Mouse (Mus musculus): ENCODE data around the gene Hip1. TPM values are rescaled to one million over a fixed set of nuclear protein-coding genes. Genes with fewer than 3 reads are reported as not detected.

Gene Hip1
- polyA plus RNA-seq, 1 experiment from 2014 or later = 32.7 TPM

DNA sequence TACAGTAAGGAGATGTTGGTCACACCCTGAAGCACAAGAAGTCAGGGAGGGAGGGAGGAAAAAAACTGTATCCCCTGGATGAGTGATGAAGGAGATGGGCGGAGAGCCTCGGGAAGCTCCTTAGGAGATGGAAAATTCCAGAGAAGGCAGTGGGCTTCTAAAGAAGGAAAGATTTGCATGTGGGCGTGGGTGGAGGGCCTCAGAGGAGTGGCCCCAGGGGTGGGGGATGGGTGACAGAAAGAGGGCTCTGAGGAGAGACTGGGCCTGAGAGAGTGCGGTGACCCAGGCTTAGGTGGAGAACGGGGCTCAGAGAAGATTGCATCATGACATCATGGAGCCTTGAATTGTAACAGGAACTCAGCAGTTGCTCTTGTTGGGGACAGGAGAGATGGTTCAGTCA lies 39.5 kb downstream of the Hip1 start:
- Histone ChIP-seq H3K4me3 (ENCODE audit: low read depth, low read length) (no peak overlapping the region), H3K9me3 (ENCODE audit: control insufficient read depth, low read length) (no peaks in the 10 kb centered on the region), H3K4me2 (ENCODE audit: low read length) (no peak overlapping the region), H3K9ac (ENCODE audit: low read length) (no peak overlapping the region), H3K27me3 (replicated peaks; ENCODE audit: control insufficient read depth, insufficient read depth, low read length) (no peaks in the 10 kb centered on the region), H3K36me3 (ENCODE audit: control insufficient read depth, insufficient read depth, low read length) (no peaks in the 10 kb centered on the region), H3K4me1 (replicated peaks; ENCODE audit: control insufficient read depth, insufficient read depth, low read length) (no peaks in the 10 kb centered on the region), H3K27ac (ENCODE audit: low read depth) (no peak overlapping the region)
- DNase-seq (ENCODE audit: low spot score) (no peak), ATAC-seq (replicated peaks; ENCODE audit: low FRiP score, low TSS enrichment, low read depth) (no peak)
- WGBS = 63% methylated on average over 5 of the region's 5 CpGs

DNA sequence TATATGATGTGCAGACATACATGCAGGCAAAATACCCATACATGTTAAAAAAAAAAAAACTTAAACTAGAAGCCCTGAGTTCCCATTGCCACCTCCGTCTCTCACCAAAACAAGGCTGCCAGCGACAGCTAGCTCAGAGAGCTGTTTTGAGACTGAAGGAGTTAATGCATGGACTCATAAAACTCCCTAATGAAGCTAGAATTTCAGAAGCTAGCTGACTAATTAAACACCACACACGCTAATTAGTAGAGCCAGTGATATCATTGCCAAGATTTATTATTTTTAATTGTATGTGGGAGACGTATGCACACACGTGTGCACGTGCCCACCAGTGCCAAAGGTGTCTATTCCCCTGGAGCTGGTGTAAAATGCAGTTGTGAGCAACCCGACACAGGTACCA lies 42.0 kb downstream of the Hip1 start:
- Histone ChIP-seq H3K4me1 (replicated peaks; ENCODE audit: control insufficient read depth, insufficient read depth, low read length) (no peaks in the 10 kb centered on the region), H3K27ac (ENCODE audit: low read depth) (no peak overlapping the region), H3K36me3 (ENCODE audit: control insufficient read depth, insufficient read depth, low read length) (no peaks in the 10 kb centered on the region), H3K9me3 (ENCODE audit: control insufficient read depth, low read length) (no peaks in the 10 kb centered on the region), H3K4me3 (ENCODE audit: low read depth, low read length) (no peak overlapping the region), H3K27me3 (replicated peaks; ENCODE audit: control insufficient read depth, insufficient read depth, low read length) (no peaks in the 10 kb centered on the region), H3K9ac (ENCODE audit: low read length) (no peak overlapping the region), H3K4me2 (ENCODE audit: low read length) (no peak overlapping the region)
- 85% methylated on average over 7 of the region's 7 CpGs for WGBS
- DNase-seq (ENCODE audit: low spot score) (no peak), ATAC-seq (replicated peaks; ENCODE audit: low FRiP score, low TSS enrichment, low read depth) (no peak)

DNA sequence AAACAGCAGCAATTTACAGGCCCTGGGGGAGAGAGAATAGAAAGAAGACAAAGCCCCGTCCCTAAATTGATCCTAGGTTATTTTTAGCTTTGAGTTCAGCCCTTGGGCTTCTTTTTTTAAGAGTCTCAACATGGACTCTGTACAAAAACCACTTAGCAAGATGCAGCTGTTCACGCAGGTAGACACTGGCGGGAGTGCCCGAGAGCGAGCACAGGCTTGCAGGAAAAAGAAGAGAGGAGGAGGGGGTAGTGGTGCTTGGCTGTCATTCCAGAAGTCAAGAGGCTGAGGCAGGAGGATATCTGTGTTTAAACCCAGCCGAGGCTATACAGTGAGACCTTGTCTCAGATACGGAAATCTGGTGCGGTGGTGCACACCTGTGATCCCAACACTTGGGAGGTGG lies 42.9 kb downstream of the Hip1 start:
- Histone ChIP-seq H3K4me2 (ENCODE audit: low read length) (no peak overlapping the region), H3K36me3 (ENCODE audit: control insufficient read depth, insufficient read depth, low read length) (no peaks in the 10 kb centered on the region), H3K27ac (ENCODE audit: low read depth) (no peak overlapping the region), H3K9me3 (ENCODE audit: control insufficient read depth, low read length) (no peaks in the 10 kb centered on the region), H3K27me3 (replicated peaks; ENCODE audit: control insufficient read depth, insufficient read depth, low read length) (no peaks in the 10 kb centered on the region), H3K9ac (ENCODE audit: low read length) (no peak overlapping the region), H3K4me3 (ENCODE audit: low read depth, low read length) (no peak overlapping the region), H3K4me1 (replicated peaks; ENCODE audit: control insufficient read depth, insufficient read depth, low read length) (no peaks in the 10 kb centered on the region)
- no peak for DNase-seq (ENCODE audit: low spot score)
- WGBS = 77% methylated on average over 8 of the region's 8 CpGs
- ATAC-seq (replicated peaks; ENCODE audit: low FRiP score, low TSS enrichment, low read depth) = no peak

DNA sequence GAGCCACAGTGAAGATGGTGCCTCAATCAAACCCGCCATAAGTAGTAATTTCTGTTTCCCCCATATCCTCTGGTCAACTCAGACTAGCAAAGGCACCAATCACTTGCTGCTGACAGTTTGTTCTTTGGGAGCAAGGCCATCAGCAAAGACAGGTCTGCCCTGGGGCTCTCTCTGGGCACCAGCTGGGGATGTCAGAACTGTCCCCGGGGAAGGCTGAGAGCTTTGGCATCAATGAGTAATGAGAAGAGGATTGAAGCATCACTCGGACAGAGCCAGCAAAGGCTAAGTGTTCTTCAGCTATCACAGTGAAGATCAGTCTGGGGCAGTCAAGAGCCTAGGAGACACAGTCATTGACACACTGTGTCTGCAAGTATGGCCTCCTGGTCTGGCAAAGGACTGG lies 46.0 kb downstream of the Hip1 start:
- ATAC-seq (replicated peaks; ENCODE audit: low FRiP score, low TSS enrichment, low read depth) = no peak

DNA sequence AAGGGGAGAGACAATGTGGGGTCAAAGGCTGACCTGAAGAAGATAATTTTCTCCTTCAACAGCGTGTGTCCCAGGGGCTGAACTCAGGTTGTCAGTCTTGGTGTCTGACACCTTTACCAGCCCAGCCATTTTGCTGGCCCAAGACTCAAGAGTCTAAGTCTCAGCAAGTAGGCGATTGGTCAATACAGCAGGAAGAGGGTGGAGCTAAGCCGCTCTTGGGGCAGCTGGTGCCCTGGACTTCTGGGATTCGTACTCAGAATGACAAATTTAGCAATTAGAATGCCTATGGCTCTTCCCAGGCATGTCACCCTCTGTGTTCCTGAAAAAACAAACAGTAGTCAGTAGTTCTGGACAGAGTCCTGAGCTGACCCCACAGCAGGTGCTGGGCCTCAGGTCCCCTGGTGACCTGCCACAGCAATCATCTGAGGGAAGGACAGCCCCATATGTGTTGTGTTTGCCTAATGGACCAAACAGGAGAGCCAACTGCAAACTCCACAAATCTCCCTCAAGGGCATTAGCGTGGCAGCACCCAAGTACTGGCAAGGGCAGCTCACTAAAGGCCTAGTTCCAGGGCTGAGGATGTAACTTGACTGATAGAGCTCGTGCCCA lies 47.5 kb downstream of the Hip1 start:
- Histone ChIP-seq H3K27ac (ENCODE audit: low read depth) (no peak overlapping the region), H3K4me2 (ENCODE audit: low read length) (no peak overlapping the region), H3K9ac (ENCODE audit: low read length) (no peak overlapping the region), H3K4me3 (ENCODE audit: low read depth, low read length) (no peak overlapping the region), H3K4me1 (replicated peaks; ENCODE audit: control insufficient read depth, insufficient read depth, low read length) (no peaks in the 10 kb centered on the region), H3K27me3 (replicated peaks; ENCODE audit: control insufficient read depth, insufficient read depth, low read length) (no peaks in the 10 kb centered on the region), H3K9me3 (ENCODE audit: control insufficient read depth, low read length) (no peaks in the 10 kb centered on the region), H3K36me3 (ENCODE audit: control insufficient read depth, insufficient read depth, low read length) (no peaks in the 10 kb centered on the region)
- 80% methylated on average over 6 of the region's 6 CpGs for WGBS
- DNase-seq (ENCODE audit: low spot score) (no peak), ATAC-seq (replicated peaks; ENCODE audit: low FRiP score, low TSS enrichment, low read depth) (no peak)

More for the DNA sequence above, 46.0 kb downstream of the Hip1 start:
- no peaks in the 10 kb centered on the region for H3K9me3 ChIP-seq (ENCODE audit: control insufficient read depth, low read length)
- DNase-seq (ENCODE audit: low spot score) = no peak
- no peak overlapping the region for H3K9ac ChIP-seq (ENCODE audit: low read length)
- H3K4me3 ChIP-seq (ENCODE audit: low read depth, low read length) = no peak overlapping the region
- no peaks in the 10 kb centered on the region for H3K4me1 ChIP-seq (replicated peaks; ENCODE audit: control insufficient read depth, insufficient read depth, low read length)
- H3K36me3 ChIP-seq (ENCODE audit: control insufficient read depth, insufficient read depth, low read length) = no peaks in the 10 kb centered on the region
- H3K27ac ChIP-seq (ENCODE audit: low read depth) = no peak overlapping the region
- 63% methylated on average over 3 of the region's 3 CpGs for WGBS
- H3K4me2 ChIP-seq (ENCODE audit: low read length) = no peak overlapping the region
- no peaks in the 10 kb centered on the region for H3K27me3 ChIP-seq (replicated peaks; ENCODE audit: control insufficient read depth, insufficient read depth, low read length)

DNA sequence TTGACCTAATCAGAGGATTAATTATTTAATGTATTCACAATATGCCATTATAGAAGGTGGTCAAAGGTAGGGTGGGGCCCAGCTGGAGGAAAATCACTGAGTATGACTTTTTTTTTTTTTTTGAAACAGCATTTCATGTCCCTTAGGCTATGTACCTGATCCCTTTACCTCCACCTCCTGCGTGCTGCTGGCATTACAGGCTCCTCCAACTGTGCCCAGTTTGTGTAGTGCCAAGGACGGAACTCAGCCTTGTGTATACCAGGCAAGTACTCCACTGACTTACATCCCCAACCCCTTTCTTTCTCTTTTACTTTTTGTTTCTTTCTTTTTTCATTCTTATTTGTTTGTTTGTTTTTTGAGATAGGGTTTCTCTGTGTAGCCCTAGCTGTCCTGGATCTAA lies 48.4 kb downstream of the Hip1 start:
- H3K27ac ChIP-seq (ENCODE audit: low read depth) = no peak overlapping the region
- no peak overlapping the region for H3K9ac ChIP-seq (ENCODE audit: low read length)
- DNase-seq (ENCODE audit: low spot score) (no peak), ATAC-seq (replicated peaks; ENCODE audit: low FRiP score, low TSS enrichment, low read depth) (no peak)
- no peaks in the 10 kb centered on the region for H3K36me3 ChIP-seq (ENCODE audit: control insufficient read depth, insufficient read depth, low read length)
- WGBS = 93% methylated on average over 2 of the region's 2 CpGs
- no peaks in the 10 kb centered on the region for H3K27me3 ChIP-seq (replicated peaks; ENCODE audit: control insufficient read depth, insufficient read depth, low read length)
- no peaks in the 10 kb centered on the region for H3K9me3 ChIP-seq (ENCODE audit: control insufficient read depth, low read length)
- no peak overlapping the region for H3K4me2 ChIP-seq (ENCODE audit: low read length)
- H3K4me3 ChIP-seq (ENCODE audit: low read depth, low read length) = no peak overlapping the region
- H3K4me1 ChIP-seq (replicated peaks; ENCODE audit: control insufficient read depth, insufficient read depth, low read length) = no peaks in the 10 kb centered on the region

DNA sequence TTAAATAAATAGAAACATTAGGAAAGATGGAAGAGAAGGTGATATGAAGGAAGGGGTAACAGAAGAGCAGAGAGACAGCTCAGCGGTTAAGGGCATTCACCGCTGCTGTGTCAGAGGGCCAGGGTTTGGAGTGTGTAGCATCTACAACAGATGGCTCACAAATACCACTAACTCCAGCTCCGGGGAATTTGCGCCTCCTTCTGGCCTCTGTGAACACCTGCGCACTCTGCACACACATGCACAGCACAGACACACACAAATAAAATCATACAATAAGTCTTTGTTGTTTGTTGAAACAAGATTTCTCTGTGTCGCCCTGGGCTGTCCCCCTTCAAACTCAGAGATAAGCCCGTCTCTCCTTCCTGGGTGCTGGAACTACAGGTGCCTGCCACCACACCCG lies 49.4 kb downstream of the Hip1 start:
- H3K9me3 ChIP-seq (ENCODE audit: control insufficient read depth, low read length) = no peaks in the 10 kb centered on the region
- no peak overlapping the region for H3K4me2 ChIP-seq (ENCODE audit: low read length)
- no peaks in the 10 kb centered on the region for H3K4me1 ChIP-seq (replicated peaks; ENCODE audit: control insufficient read depth, insufficient read depth, low read length)
- no peak overlapping the region for H3K27ac ChIP-seq (ENCODE audit: low read depth)
- no peaks in the 10 kb centered on the region for H3K36me3 ChIP-seq (ENCODE audit: control insufficient read depth, insufficient read depth, low read length)
- no peak overlapping the region for H3K4me3 ChIP-seq (ENCODE audit: low read depth, low read length)
- H3K27me3 ChIP-seq (replicated peaks; ENCODE audit: control insufficient read depth, insufficient read depth, low read length) = no peaks in the 10 kb centered on the region
- WGBS = 92% methylated on average over 8 of the region's 8 CpGs
- ATAC-seq (replicated peaks; ENCODE audit: low FRiP score, low TSS enrichment, low read depth) (no peak), DNase-seq (ENCODE audit: low spot score) (no peak)
- no peak overlapping the region for H3K9ac ChIP-seq (ENCODE audit: low read length)

DNA sequence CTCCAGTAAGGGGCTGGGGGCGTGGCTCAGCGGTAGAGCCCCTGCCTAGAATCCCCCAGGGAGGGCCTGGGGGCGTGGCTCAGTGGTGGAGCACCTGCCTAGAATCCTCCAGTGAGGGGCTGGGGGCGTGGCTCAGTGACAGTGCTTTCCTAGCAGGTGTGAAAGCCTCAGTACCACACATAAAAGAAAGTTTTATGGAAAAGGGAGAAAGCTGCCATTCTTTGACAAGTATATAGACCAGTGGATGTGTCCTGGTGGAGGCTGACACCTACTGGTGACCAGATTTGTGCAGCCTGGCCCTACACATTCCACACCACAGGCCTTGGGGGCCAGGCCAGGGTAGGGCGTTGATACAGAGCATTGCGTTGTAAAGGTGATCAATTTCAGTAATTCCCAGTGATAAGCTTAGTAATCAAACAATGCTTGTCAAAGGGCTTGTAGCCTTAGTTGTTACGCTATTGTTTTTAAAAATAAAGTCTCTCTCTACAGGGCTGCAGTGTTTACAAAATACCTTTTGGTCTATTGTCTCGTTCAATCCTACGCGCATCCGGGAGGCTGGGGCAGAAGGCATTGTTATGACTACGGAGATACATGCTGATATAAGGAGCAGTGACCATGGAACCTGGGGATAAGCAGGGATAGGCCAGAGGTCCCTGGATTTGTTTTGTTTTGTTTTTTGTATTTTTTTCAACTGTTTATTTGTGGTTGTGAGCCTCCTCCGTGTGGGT lies 50.6 kb downstream of the Hip1 start:
- H3K9me3 ChIP-seq (ENCODE audit: control insufficient read depth, low read length) = no peaks in the 10 kb centered on the region
- DNase-seq (ENCODE audit: low spot score) = no peak
- H3K4me2 ChIP-seq (ENCODE audit: low read length) = no peak overlapping the region
- no peak overlapping the region for H3K4me3 ChIP-seq (ENCODE audit: low read depth, low read length)
- H3K9ac ChIP-seq (ENCODE audit: low read length) = no peak overlapping the region
- no peak overlapping the region for H3K27ac ChIP-seq (ENCODE audit: low read depth)
- ATAC-seq (replicated peaks; ENCODE audit: low FRiP score, low TSS enrichment, low read depth) = no peak
- H3K36me3 ChIP-seq (ENCODE audit: control insufficient read depth, insufficient read depth, low read length) = no peaks in the 10 kb centered on the region
- WGBS = 79% methylated on average over 13 of the region's 13 CpGs
- H3K4me1 ChIP-seq (replicated peaks; ENCODE audit: control insufficient read depth, insufficient read depth, low read length) = no peaks in the 10 kb centered on the region
- no peaks in the 10 kb centered on the region for H3K27me3 ChIP-seq (replicated peaks; ENCODE audit: control insufficient read depth, insufficient read depth, low read length)

DNA sequence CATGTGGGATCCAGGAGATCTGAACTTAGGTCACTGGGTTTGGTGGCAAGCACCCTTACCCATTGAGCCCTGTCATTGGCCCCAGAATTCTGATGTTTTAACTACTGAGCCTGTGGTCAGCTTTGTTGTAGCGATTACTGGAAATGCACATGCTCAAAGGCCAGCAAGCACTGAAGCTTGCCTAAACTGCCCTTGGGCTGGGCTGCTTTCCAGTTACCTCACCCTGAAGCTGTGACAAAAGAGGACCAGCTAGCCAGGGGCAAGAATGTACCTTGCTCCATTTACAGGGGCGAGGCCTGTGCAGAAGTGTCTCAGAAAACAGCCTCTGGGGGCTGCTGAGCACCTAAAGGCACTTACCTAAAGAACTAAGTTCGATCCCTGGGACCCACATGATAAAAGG lies 51.8 kb downstream of the Hip1 start:
- H3K4me3 ChIP-seq (ENCODE audit: low read depth, low read length) = no peak overlapping the region
- 83% methylated on average over 3 of the region's 3 CpGs for WGBS
- no peak overlapping the region for H3K9ac ChIP-seq (ENCODE audit: low read length)
- H3K36me3 ChIP-seq (ENCODE audit: control insufficient read depth, insufficient read depth, low read length) = no peaks in the 10 kb centered on the region
- DNase-seq (ENCODE audit: low spot score) (no peak), ATAC-seq (replicated peaks; ENCODE audit: low FRiP score, low TSS enrichment, low read depth) (no peak)
- no peaks in the 10 kb centered on the region for H3K9me3 ChIP-seq (ENCODE audit: control insufficient read depth, low read length)
- no peak overlapping the region for H3K27ac ChIP-seq (ENCODE audit: low read depth)
- H3K4me1 ChIP-seq (replicated peaks; ENCODE audit: control insufficient read depth, insufficient read depth, low read length) = peaks cover 6% of the 10 kb centered on the region; the same call in 1 of the 2 replicates
- H3K27me3 ChIP-seq (replicated peaks; ENCODE audit: control insufficient read depth, insufficient read depth, low read length) = no peaks in the 10 kb centered on the region
- no peak overlapping the region for H3K4me2 ChIP-seq (ENCODE audit: low read length)
